Mouse (Mus musculus) embryo, embryonic 11.5 days (tissue): ENCODE measurements around the gene Pkig.

ENCODE experiments used
- DNase-seq: peaks from one replicate; pipeline ENCODE4 v3.0.0-alpha.2; 2012; ENCODE audit warnings: low read depth, low spot score

The Pkig gene

GRCm38 (mm10) chr2:163756723-163757122, 98.5 kb downstream of the Pkig start:
- DNase-seq = no peak

- DNase-seq = no peak
Measured at GRCm38 (mm10) chr2:163758146-163758545, 100.0 kb downstream of the Pkig start.

- no peak for DNase-seq
Measured at GRCm38 (mm10) chr2:163760589-163760988, 102.4 kb downstream of the Pkig start.

GRCm38 (mm10) chr2:163761402-163761801, 103.2 kb downstream of the Pkig start:
- DNase-seq = no peak

DNA sequence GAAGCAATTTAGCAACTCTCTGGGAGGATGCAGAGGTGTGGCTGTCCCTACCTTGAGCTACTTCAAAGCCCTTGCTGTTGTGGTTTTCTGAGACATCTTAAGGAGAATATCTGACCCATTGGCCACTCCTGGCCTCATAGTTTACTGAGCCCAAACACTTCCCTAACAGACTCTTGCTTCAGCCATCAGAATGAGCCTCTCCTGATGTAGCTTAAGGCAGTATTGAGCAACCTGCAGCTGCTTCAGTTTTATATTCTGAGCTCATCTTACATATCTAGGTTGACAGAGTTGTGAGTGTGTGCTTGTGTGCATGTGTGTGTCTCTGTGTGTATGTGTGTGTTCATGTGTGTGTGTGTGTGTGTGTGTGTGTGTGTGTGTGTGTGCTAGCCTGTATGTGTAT, 108.1 kb downstream of the Pkig start:
- DNase-seq = no peak

GRCm38 (mm10) chr2:163766890-163767289, 108.7 kb downstream of the Pkig start:
- DNase-seq = no peak

DNA sequence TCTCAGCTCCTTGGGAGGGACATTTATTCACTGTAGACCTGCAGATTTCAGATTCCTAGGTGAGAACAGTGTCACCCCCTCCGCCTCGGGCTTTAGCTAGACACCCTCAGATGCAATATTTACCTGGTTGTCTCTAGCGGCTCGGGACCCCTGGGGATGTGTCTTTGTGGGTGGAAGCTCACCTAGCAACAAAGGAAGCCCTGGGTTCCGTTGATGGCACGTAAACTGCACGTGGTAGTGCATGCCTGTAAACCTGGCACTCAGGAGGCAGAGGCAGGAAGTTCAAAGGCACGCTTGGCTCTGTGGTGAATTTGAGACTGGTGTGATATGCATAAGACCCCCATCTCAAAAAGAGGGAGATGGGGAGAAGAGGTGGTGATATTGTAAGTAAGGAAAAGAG, 112.5 kb downstream of the Pkig start:
- DNase-seq = no peak
